Mouse (Mus musculus) stomach, embryonic 15.5 days (tissue): ENCODE data around the gene Bcat2. TPM values are rescaled to one million over a fixed set of nuclear protein-coding genes. Genes with fewer than 3 reads are reported as not detected.
A peak's percentile ranks its signal among the peaks of the same experiment; 100 is the strongest.

ENCODE experiments used
- ATAC-seq: fragments of 200-750 bp; cut with Nextera tagmentation; 2 replicates; pipeline ENCODE4 v1.8.0; 2017; ENCODE audit warnings: low read depth, moderate number of reproducible peaks, moderate TSS enrichment; ENCODE audit not compliant: insufficient read depth, low FRiP score
- H3K27ac ChIP-seq: fragments of 300-500 bp; sonication (generic); 2 replicates; pipeline ENCODE4 v1.5.1; 2015; ENCODE audit warnings: mild to moderate bottlenecking, inconsistent platforms
- H3K27me3 ChIP-seq: fragments of 300-500 bp; sonication (generic); replicated peaks from 2 replicates; pipeline ENCODE4 v1.6.1; 2015; ENCODE audit warnings: inconsistent platforms
- H3K36me3 ChIP-seq: fragments of 300-500 bp; sonication (generic); 2 replicates; pipeline ENCODE4 v1.6.1; 2015; ENCODE audit warnings: inconsistent platforms
- H3K4me1 ChIP-seq: fragments of 300-500 bp; sonication (generic); 2 replicates; pipeline ENCODE4 v1.6.1; 2015; ENCODE audit warnings: inconsistent platforms
- H3K4me2 ChIP-seq: fragments of 300-500 bp; sonication (generic); 2 replicates; pipeline ENCODE4 v1.6.1; 2015; ENCODE audit warnings: mild to moderate bottlenecking, inconsistent platforms
- H3K4me3 ChIP-seq: fragments of 300-500 bp; sonication (generic); replicated peaks from 2 replicates; pipeline ENCODE4 v1.5.1; 2015; ENCODE audit warnings: inconsistent platforms
- H3K9ac ChIP-seq: fragments of 300-500 bp; sonication (generic); 2 replicates; pipeline ENCODE4 v1.6.1; 2015; ENCODE audit warnings: inconsistent platforms
- H3K9me3 ChIP-seq: fragments of 300-500 bp; sonication (generic); 2 replicates; pipeline ENCODE4 v1.6.1; 2016; ENCODE audit warnings: inconsistent platforms
- WGBS: fragments of 180-500 bp; shearing (Covaris S2); methylation state at CpG from one replicate; pipeline ENCODE4 v1.1.7; 2015; 5-methylcytosine and 5-hydroxymethylcytosine counted together
- polyA plus RNA-seq: library from polyadenylated mRNA; unstranded; fragments of >200 nt; fragmentation: Nextera tagmentation; extraction: Ambion mirVana; gene quantifications from 2 replicates; pipeline ENCODE4 v1.2.1, GENCODE M21; 2015

Bcat2 gene
- polyA plus RNA-seq, 1 experiment from 2014 or later, result 78.8 TPM

DNA sequence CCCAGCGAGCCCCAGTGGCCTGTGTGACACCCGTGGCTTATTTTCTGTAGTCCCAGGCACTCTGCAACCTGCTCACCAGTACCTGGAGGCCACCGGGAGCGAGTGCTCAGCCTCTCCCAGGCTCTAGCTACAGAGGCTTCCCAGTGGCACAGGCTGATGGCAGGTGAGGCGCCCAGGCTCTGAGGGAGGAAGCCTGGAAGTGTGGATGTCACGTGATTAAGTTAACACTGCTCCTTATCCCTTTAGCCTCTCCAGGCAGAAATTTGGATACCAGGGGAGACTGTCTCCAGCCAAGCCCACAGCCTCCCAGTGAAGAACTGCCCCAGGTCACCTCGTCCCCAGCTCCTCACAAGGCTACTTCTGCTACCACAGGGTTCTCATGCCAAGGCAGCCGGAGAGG is 16.4 kb upstream of the Bcat2 start:
- 61% methylated on average over 8 of the region's 8 CpGs for WGBS
- no peak overlapping the region for H3K4me3 ChIP-seq
- no peak overlapping the region for H3K9ac ChIP-seq
- no peaks in the 10 kb centered on the region for H3K4me1 ChIP-seq
- no peaks in the 10 kb centered on the region for H3K9me3 ChIP-seq
- H3K27ac ChIP-seq, result no peak overlapping the region
- H3K36me3 ChIP-seq, result no peaks in the 10 kb centered on the region
- H3K27me3 ChIP-seq, result no peaks in the 10 kb centered on the region
- H3K4me2 ChIP-seq, result no peak overlapping the region
- no peak for ATAC-seq

- WGBS, result 94% methylated on average over 2 of the region's 2 CpGs
- no peak overlapping the region for H3K4me3 ChIP-seq
- ATAC-seq, result no peak
- H3K9me3 ChIP-seq, result no peaks in the 10 kb centered on the region
- no peak overlapping the region for H3K9ac ChIP-seq
- H3K27me3 ChIP-seq, result no peaks in the 10 kb centered on the region
- H3K27ac ChIP-seq, result no peak overlapping the region
- H3K36me3 ChIP-seq, result no peaks in the 10 kb centered on the region
- no peak overlapping the region for H3K4me2 ChIP-seq
- H3K4me1 ChIP-seq, result no peaks in the 10 kb centered on the region
These were observed 16.0 kb upstream of the Bcat2 start for GRCm38 (mm10) chr7:45553990-45554389.

DNA sequence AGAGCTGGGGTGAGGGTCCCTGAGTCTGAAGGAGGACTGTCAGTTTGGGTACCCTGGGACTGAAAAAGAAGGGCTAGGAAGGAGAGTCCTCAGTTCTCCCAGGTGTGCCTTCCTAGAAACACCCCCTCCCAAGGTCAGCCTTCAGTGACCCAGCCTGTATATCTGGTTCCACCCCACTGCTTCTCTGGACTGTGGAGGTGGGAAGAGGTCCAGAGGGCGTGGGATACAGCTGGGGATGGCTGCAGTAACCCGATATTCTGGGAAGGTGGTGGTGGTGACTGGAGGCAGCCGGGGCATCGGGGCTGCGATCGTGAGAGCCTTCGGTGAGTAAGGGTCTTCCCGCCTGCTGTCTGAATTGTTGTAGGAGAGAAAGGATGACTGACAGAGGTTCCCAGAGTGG is 15.2 kb upstream of the Bcat2 start, which contains the start of gene Hsd17b14:
Gene Hsd17b14 (plus strand): TSS at position 150 of the 400 bp plus-strand sequence.
- Histone ChIP-seq H3K4me2 (no peak within 1 kb of the TSS), H3K4me3 (no peak within 1 kb of the TSS), H3K9me3 (no peaks in the 10 kb centered on the region), H3K36me3 (no peaks in the 10 kb centered on the region), H3K27ac (no peak within 1 kb of the TSS), H3K9ac (no peak within 1 kb of the TSS), H3K27me3 (no peaks in the 10 kb centered on the region), H3K4me1 (no peaks in the 10 kb centered on the region)
- no peak for ATAC-seq
- WGBS, result 38% methylated on average over 8 of the region's 8 CpGs

DNA sequence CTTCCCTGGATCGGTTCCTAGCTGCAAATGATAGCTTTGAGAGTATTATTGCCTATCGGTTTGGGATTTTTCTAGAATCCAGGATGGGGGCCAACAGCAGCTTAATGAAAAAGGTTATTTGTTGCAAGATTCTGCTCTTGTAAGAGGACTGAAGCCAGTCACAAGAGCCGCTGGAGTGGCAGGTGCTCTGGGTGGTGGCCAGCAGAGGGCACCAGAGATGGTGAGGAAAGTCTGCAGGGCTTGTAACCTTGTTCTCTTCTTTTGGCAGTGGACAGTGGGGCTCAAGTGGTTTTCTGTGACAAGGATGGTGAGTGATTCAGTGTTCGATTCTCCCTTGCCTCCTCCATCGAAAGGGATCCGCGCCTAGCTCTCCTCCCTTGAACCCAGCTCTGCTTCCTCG is 14.2 kb upstream of the Bcat2 start:
- Histone ChIP-seq H3K4me3 (no peak overlapping the region), H3K9ac (no peak overlapping the region), H3K4me2 (no peak overlapping the region), H3K36me3 (no peaks in the 10 kb centered on the region), H3K27me3 (no peaks in the 10 kb centered on the region), H3K27ac (no peak overlapping the region), H3K4me1 (no peaks in the 10 kb centered on the region), H3K9me3 (no peaks in the 10 kb centered on the region)
- ATAC-seq, result no peak; the same call in 1 of the 2 replicates
- WGBS, result 24% methylated on average over 8 of the region's 8 CpGs

- no peaks in the 10 kb centered on the region for H3K36me3 ChIP-seq
- no peaks in the 10 kb centered on the region for H3K9me3 ChIP-seq
- no peaks in the 10 kb centered on the region for H3K27me3 ChIP-seq
- 0 out of 2 replicates have a peak, but pooled peaks have one; percentile 30 for ATAC-seq
- H3K4me3 ChIP-seq, result no peak overlapping the region
- H3K4me1 ChIP-seq, result peaks cover 13% of the 10 kb centered on the region
- H3K9ac ChIP-seq, result no peak overlapping the region
- H3K4me2 ChIP-seq, result no peak overlapping the region
- 33% methylated on average over 6 of the region's 6 CpGs for WGBS
- no peak overlapping the region for H3K27ac ChIP-seq
These were observed 11.0 kb upstream of the Bcat2 start for GRCm38 (mm10) chr7:45558907-45559306.

GRCm38 (mm10) chr7:45560241-45560640 is 9.7 kb upstream of the Bcat2 start:
- no peaks in the 10 kb centered on the region for H3K27me3 ChIP-seq
- H3K4me1 ChIP-seq, result peaks cover 13% of the 10 kb centered on the region
- H3K36me3 ChIP-seq, result no peaks in the 10 kb centered on the region
- H3K4me3 ChIP-seq, result no peak overlapping the region
- H3K4me2 ChIP-seq, result no peak overlapping the region
- no peak for ATAC-seq
- H3K27ac ChIP-seq, result no peak overlapping the region
- no peak overlapping the region for H3K9ac ChIP-seq
- no peaks in the 10 kb centered on the region for H3K9me3 ChIP-seq
- WGBS, result 78% methylated on average over 7 of the region's 7 CpGs

DNA sequence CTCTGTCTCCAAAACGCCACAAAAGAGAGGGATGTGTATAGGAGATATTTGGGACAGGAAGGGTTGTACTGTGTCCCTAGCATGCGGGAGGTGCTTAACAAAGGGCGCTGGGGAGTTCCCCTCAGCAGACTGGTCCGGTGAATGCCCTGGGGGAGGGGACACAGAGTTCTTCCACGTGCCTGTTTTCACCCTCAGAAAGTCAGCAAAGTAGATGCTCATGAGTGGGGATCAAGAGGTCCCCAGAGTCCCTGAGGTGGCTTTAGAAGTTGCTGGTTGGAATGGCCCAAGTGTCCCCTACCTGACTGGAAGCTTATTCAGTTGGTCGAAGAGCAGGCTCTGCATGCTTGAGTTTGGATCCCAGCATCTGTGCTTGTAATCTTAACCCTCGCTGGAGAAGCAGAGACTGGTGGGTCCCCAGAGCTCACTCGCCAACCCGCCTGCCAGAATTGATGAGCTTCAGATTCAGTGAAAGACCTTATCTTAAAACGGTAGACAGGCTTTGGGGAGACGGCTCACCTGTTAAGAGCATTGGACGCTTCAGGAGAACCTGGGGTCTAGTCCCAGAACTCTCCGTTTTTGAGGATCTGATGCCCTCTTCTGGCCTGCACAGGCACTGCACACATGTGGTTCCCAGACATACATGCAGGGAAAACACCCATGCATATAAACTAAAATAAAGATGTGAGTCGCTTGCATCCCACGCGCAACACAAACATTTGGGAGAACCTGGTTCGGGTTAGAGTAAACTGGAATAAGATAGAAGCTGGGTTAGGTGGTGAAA is 8.9 kb upstream of the Bcat2 start:
- H3K9me3 ChIP-seq, result no peaks in the 10 kb centered on the region
- peak; percentile 56; the same call in 1 of the 2 replicates for ATAC-seq
- no peak overlapping the region for H3K9ac ChIP-seq
- no peak overlapping the region for H3K27ac ChIP-seq
- H3K4me3 ChIP-seq, result 0 out of 2 replicates have a peak overlapping the region, but pooled peaks have one; percentile 5
- no peaks in the 10 kb centered on the region for H3K27me3 ChIP-seq
- peak overlapping the region; percentile 35; the same call in 1 of the 2 replicates for H3K4me2 ChIP-seq
- 21% methylated on average over 17 of the region's 17 CpGs for WGBS
- peaks cover 13% of the 10 kb centered on the region for H3K4me1 ChIP-seq
- H3K36me3 ChIP-seq, result no peaks in the 10 kb centered on the region

GRCm38 (mm10) chr7:45561624-45562520 is 8.1 kb upstream of the Bcat2 start:
- 46% methylated on average over 12 of the region's 12 CpGs for WGBS
- ATAC-seq, result peak; percentile 16; the same call in 1 of the 2 replicates
- 0 out of 2 replicates have a peak overlapping the region, but pooled peaks have one; percentile 21 for H3K27ac ChIP-seq
- H3K36me3 ChIP-seq, result no peaks in the 10 kb centered on the region
- peaks cover 13% of the 10 kb centered on the region for H3K4me1 ChIP-seq
- no peaks in the 10 kb centered on the region for H3K9me3 ChIP-seq
- H3K9ac ChIP-seq, result no peak overlapping the region
- peak overlapping the region; percentile 35 for H3K4me2 ChIP-seq
- no peaks in the 10 kb centered on the region for H3K27me3 ChIP-seq
- H3K4me3 ChIP-seq, result 0 out of 2 replicates have a peak overlapping the region, but pooled peaks have one; percentile 5

GRCm38 (mm10) chr7:45564811-45565210 is 5.1 kb upstream of the Bcat2 start:
- no peak for ATAC-seq
- no peaks in the 10 kb centered on the region for H3K27me3 ChIP-seq
- H3K9ac ChIP-seq, result no peak overlapping the region
- no peak overlapping the region for H3K4me3 ChIP-seq
- H3K9me3 ChIP-seq, result no peaks in the 10 kb centered on the region
- H3K4me2 ChIP-seq, result no peak overlapping the region
- H3K36me3 ChIP-seq, result no peaks in the 10 kb centered on the region
- peak overlapping the region; percentile 44; the same call in 1 of the 2 replicates for H3K27ac ChIP-seq
- WGBS, result 46% methylated on average over 2 of the region's 2 CpGs
- peaks cover 23% of the 10 kb centered on the region for H3K4me1 ChIP-seq

DNA sequence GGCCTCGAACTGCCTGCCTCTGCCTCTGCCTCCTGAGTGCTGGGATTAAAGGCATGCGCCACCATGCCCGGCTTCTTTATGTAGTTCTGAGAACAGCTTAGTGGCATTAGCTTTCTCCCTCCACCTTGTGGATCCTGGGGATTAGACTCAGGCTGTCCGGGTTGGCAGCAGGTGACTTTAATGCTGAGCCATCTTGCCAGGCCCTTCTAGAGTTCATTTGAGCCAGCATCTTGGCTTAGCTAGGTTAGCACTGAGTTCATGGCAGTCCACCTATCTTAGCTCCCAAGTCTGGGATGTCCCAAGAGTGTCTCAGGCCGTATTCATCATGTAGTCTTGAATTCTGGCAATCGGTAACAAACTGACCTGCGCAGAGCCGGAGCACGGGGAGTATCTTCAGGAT is 4.5 kb upstream of the Bcat2 start:
- H3K27me3 ChIP-seq, result no peaks in the 10 kb centered on the region
- no peaks in the 10 kb centered on the region for H3K36me3 ChIP-seq
- peaks cover 25% of the 10 kb centered on the region for H3K4me1 ChIP-seq
- no peak overlapping the region for H3K4me3 ChIP-seq
- no peak overlapping the region for H3K4me2 ChIP-seq
- no peak overlapping the region for H3K9ac ChIP-seq
- H3K9me3 ChIP-seq, result no peaks in the 10 kb centered on the region
- no peak overlapping the region for H3K27ac ChIP-seq
- 92% methylated on average over 9 of the region's 9 CpGs for WGBS
- ATAC-seq, result no peak

DNA sequence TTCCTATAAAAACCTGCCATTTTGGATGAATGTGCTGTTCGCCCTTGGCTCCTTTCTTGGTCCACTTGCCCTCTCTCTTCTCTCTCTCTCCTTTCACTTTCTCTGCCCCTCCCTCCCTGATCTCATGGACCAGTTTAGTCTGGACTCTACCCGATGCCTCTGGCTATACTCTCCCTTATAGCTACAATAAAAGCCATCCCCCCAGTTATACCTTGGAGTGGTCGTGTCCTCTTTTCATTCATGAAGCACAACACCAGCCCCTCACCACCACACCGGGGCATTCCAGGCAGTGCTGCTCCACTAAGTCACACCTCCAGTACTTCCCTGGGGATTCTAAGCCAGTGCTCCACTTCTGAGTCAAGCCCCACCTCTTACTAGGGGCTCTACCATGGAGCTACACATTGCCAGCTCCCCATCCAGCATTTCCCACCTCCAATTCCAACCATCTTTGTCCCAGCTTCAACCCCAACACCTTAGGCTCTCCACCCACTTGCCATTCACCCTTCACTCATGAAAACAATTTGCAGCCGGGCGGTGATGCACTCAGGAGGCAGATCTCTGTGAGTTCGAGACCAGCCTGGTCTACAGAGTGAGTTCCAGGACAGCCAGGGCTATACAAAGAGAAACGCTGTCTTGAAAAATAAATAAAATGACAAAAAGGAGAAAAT is 2.7 kb upstream of the Bcat2 start:
- no peak for ATAC-seq
- peak overlapping the region; percentile 91 for H3K27ac ChIP-seq
- H3K4me1 ChIP-seq, result peaks cover 25% of the 10 kb centered on the region; the same call in 1 of the 2 replicates
- no peaks in the 10 kb centered on the region for H3K27me3 ChIP-seq
- no peaks in the 10 kb centered on the region for H3K36me3 ChIP-seq
- H3K4me2 ChIP-seq, result peak overlapping the region; percentile 78; the same call in 1 of the 2 replicates
- H3K9me3 ChIP-seq, result no peaks in the 10 kb centered on the region
- no peak overlapping the region for H3K4me3 ChIP-seq
- H3K9ac ChIP-seq, result no peak overlapping the region
- 69% methylated on average over 8 of the region's 8 CpGs for WGBS
